Mouse (Mus musculus) 3134 (cell line): ENCODE data around the gene Cfap36.

Experiments used
- DNase-seq: peaks from one replicate; pipeline ENCODE4 v3.0.0-alpha.2; 2011; ENCODE audit warnings: low spot score; ENCODE audit not compliant: insufficient read length; ENCODE audit errors: extremely low read depth

The Cfap36 gene

GRCm38 (mm10) chr11:29181751-29182150 lies 65.5 kb downstream of the Cfap36 start:
- DNase-seq: no peak

- DNase-seq: no peak
Measured at GRCm38 (mm10) chr11:29180657-29181056, 66.6 kb downstream of the Cfap36 start.

GRCm38 (mm10) chr11:29179319-29179718 lies 67.9 kb downstream of the Cfap36 start:
- no peak for DNase-seq

- no peak for DNase-seq
Measured at GRCm38 (mm10) chr11:29173706-29174436, 73.3 kb downstream of the Cfap36 start.

GRCm38 (mm10) chr11:29173125-29173631 lies 74.0 kb downstream of the Cfap36 start:
- no peak for DNase-seq

GRCm38 (mm10) chr11:29172563-29173124 lies 74.6 kb downstream of the Cfap36 start, which contains the start of gene Ppp4r3b:
Gene Ppp4r3b (plus strand): TSS chr11:29172890.
- peak; percentile 99 for DNase-seq

- peak; percentile 65 for DNase-seq
Measured at GRCm38 (mm10) chr11:29171959-29172391, 75.2 kb downstream of the Cfap36 start.
